Mouse (Mus musculus) fibroblast of lung, adult 2 months (primary cell): Measurements from ENCODE around the gene Rwdd3.
A peak's percentile ranks its signal among the peaks of the same experiment; 100 is the strongest.

Source experiments
- DNase-seq: peaks from one replicate; pipeline ENCODE4 v3.0.0-alpha.2; 2011; ENCODE audit warnings: low read depth

The Rwdd3 gene

GRCm38 (mm10) chr3:121171243-121171871 lies at the start of gene Rwdd3:
TSS of gene Rwdd3 (minus strand) at chr3:121171695.
- peak; percentile 59 for DNase-seq

GRCm38 (mm10) chr3:121217011-121217410 lies 45.5 kb upstream of the Rwdd3 start:
- DNase-seq, result no peak

- DNase-seq, result no peak
Measured at GRCm38 (mm10) chr3:121213501-121213900, 42.0 kb upstream of the Rwdd3 start.

GRCm38 (mm10) chr3:121212156-121212555 lies 40.7 kb upstream of the Rwdd3 start:
- DNase-seq, result no peak

GRCm38 (mm10) chr3:121208994-121209393 lies 37.5 kb upstream of the Rwdd3 start:
- no peak for DNase-seq

DNA sequence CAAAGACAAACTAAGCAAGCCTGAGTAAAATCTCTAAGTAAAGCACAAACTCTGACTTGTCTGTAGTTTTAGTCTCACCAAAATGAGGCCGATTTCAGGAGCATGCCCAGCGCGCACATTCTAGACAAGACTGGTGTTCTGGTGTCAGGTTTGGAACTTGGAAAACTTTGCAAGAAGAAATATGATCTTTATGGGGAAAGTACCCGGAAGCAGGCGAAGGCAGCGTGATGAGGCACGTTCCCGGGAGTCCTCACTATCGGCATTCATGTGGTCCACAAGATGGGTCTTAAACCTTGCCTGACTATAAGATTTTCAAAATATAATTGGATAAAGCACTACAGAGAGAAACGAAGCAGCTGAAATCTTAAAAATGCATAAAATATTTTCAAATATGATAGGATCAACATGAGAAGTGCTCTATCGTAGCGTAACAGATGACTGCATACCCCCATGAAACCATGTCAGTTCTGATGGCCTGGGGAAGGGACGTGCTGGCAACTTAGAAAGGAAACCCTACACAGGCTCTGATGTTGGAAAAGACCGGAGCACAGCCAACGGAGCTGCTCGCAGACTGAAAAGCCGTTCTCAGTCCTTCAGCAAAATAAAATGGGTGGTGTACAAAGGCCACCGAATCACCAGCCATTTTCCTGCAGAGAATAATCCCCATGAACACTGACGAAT lies 34.8 kb upstream of the Rwdd3 start:
- DNase-seq, result no peak

GRCm38 (mm10) chr3:121202638-121203037 lies 31.1 kb upstream of the Rwdd3 start:
- no peak for DNase-seq

GRCm38 (mm10) chr3:121201012-121201747 lies 29.7 kb upstream of the Rwdd3 start:
- no peak for DNase-seq

- DNase-seq, result no peak
Measured at GRCm38 (mm10) chr3:121189199-121189598, 17.7 kb upstream of the Rwdd3 start.

GRCm38 (mm10) chr3:121187510-121187909 lies 16.0 kb upstream of the Rwdd3 start:
- DNase-seq, result no peak

- no peak for DNase-seq
Measured at GRCm38 (mm10) chr3:121186925-121187324, 15.4 kb upstream of the Rwdd3 start.

DNA sequence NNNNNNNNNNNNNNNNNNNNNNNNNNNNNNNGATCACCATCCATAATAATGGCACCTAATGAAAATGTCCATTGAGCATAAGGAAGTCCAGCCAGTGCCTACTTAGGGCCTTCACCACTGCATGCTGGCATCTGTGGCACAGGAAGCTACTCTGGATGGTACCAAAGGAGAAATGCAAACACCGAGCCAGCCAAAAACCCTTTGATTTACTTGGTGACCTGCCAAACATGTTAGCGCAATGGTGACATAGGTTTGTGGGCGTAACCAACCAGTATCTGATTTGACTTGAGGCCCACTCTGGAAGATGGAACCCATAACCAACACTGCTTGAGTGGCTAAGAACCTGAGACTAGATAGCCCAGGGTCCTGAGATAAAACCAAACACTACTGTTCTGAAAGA lies 13.7 kb upstream of the Rwdd3 start:
- no peak for DNase-seq

DNA sequence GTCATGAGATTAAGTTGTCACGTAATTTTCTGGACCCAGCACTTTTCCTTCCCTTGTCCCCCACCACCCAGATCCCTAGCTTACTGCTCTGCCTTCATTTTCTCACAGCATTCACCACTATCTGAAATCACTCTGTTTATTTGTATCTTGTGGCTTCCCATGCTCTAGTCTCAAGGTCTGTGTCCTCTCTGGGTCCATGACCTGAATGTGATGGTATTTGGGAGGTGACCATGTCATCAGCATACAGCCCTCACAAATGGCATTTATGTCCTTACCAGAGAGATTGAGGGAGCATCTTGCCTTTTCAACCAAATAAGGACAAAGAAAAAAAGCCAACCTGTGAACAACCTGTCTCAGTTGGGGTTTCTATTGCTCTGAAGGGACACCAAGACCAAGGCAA lies 4.5 kb upstream of the Rwdd3 start:
- no peak for DNase-seq

DNA sequence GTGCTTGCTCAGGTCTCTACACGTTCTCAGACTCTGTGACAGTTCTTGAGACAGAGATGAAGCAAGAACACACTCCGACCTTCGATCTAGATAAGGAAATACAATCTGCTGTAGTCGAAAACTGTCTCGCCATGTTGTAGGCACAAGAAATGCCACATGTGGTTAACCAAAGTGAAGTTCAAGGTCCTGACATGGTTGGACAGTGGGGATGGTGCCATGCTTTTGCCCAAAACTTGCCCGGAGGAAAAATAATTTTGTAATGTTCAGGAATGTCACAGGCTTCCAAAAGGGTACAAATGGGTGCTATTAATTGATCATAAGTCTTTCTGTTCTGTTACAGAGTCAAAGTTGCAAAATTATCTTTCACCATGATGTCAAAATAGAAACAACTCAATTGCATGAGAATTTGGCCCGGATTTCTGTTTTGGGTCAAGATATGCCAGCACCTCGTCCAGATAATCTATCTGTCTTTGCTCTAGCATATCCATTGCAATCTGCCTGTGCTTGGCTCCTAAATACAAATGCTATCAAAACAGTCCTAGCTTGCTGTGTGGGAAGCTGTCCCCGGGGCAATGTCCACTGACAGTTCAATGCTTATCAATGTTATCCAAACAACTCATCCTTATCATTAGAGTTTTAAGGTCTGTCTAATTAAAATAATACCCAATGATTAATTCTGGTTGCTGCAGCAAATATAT lies 2.9 kb upstream of the Rwdd3 start:
- no peak for DNase-seq

GRCm38 (mm10) chr3:121172718-121173117 lies 1.2 kb upstream of the Rwdd3 start:
- DNase-seq, result no peak

- no peak for DNase-seq
Measured at GRCm38 (mm10) chr3:121171872-121172265, 374 bp upstream of the Rwdd3 start.

DNA sequence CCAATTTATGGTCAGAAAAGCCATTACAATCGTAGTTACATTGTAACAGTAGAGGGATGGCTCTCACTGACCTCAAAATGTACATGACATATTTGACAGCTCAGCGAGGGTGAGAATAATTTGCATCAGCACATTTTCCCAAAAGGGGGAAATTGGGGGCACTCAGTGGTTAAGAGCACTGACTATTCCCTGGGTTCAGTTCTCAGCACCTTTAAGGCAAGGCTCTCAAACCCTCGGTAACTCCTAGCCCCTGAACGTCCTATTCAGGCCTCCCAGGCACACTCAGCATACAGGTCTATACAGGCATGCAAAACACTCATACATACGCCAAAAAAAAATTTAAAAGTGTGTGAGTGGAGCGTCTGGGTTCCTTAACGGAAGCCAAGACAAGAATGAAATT lies 864 bp downstream of the Rwdd3 start:
- DNase-seq, result no peak

GRCm38 (mm10) chr3:121169092-121169942 lies 2.2 kb downstream of the Rwdd3 start:
- DNase-seq, result no peak

DNA sequence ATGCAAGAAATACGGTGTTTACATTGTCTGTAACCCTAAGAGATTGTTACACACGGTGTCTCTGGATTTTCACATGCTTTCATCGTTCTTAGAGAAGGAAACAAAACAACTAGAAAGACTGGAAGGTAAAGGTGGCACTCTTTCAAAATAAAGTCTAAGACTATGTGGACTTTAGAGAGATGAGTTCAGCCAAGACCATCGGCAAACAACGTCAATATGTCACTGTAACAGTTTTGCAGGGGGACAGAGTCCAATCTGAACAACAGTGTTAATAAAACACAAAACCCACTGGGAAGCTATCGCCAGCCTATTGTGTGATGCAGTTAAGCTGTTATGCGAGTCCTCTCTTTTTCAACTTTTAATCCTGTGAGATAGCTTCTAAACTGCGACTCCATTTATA lies 2.9 kb downstream of the Rwdd3 start:
- no peak for DNase-seq

DNA sequence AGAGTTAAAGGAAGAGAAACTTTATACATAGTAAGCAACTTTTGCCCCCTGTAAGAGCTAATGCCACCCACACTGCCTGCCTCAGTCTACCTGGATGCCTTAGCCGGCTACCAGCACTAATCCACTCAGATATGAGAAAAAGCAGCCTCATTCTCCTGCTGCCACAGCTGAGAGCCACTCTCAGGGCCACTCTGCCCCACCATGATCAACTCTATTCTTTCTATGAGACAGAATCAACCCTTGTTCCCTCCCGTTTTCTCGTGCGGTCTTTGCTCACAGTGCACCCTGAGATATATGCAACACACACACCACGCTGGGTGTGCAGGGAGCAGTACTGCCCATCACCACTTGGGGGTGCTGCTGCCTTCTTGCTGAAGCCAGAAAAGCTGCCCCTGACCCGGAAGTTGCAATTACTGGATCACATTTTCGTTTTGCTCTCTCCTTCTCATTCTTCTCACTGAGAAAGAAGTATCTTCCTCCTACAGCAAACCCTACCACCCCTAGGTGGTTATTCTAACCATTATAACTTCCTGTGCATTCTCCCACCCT lies 8.2 kb downstream of the Rwdd3 start:
- DNase-seq, result no peak

DNA sequence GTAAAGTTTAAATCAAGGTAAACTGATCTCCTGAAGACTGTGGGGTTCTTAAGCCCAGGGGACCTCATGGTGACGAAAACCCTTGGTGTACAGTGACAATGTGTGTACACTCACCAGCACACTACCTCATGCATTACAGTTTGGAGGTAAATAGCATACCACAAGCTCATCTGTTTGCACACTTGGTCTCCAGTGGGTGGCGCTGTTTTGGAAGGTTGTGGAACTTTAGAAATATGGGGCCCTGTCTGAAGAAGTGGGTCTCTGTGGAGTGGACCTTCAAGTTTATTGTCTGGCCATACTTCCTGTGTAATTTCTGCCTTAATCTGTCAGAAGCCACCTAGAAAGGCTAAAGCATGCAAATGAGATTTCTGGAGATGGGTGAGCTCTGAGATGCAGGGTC lies 9.8 kb downstream of the Rwdd3 start:
- DNase-seq, result no peak
